Mouse (Mus musculus) spleen, postnatal 14 days (tissue): Measurements from ENCODE around the gene D430019H16Rik.

Experiments
- DNase-seq, 2 experiments: peaks; one replicate each; pipeline ENCODE4 v3.0.0; 2021 to 2022; ENCODE audit warnings: low spot score in 2 of 2

D430019H16Rik gene

GRCm38 (mm10) chr12:105453670-105454257 lies at the start of gene D430019H16Rik:
Gene D430019H16Rik, plus strand, starts transcription at chr12:105453856.
- DNase-seq: no peak

- DNase-seq: no peak
Observed at GRCm38 (mm10) chr12:105406008-105406407, 47.6 kb upstream of the D430019H16Rik start.

GRCm38 (mm10) chr12:105413909-105414308 lies 39.7 kb upstream of the D430019H16Rik start:
- no peak for DNase-seq

GRCm38 (mm10) chr12:105420476-105420875 lies 33.2 kb upstream of the D430019H16Rik start:
- DNase-seq: no peak

- DNase-seq: no peak
Observed at GRCm38 (mm10) chr12:105426541-105426940, 27.1 kb upstream of the D430019H16Rik start.

GRCm38 (mm10) chr12:105427039-105427757 lies 26.5 kb upstream of the D430019H16Rik start:
- DNase-seq: no peak

- no peak for DNase-seq
Observed at GRCm38 (mm10) chr12:105431872-105432271, 21.8 kb upstream of the D430019H16Rik start.

- DNase-seq: no peak
Observed at GRCm38 (mm10) chr12:105432807-105433206, 20.8 kb upstream of the D430019H16Rik start.

GRCm38 (mm10) chr12:105438259-105438658 lies 15.4 kb upstream of the D430019H16Rik start:
- DNase-seq: no peak

GRCm38 (mm10) chr12:105439976-105440375 lies 13.7 kb upstream of the D430019H16Rik start:
- DNase-seq: no peak

GRCm38 (mm10) chr12:105443569-105443968 lies 10.1 kb upstream of the D430019H16Rik start:
- DNase-seq: no peak

- no peak for DNase-seq
Observed at GRCm38 (mm10) chr12:105445767-105446166, 7.9 kb upstream of the D430019H16Rik start.

- no peak for DNase-seq
Observed at GRCm38 (mm10) chr12:105449239-105449638, 4.4 kb upstream of the D430019H16Rik start.

- no peak for DNase-seq
Observed at GRCm38 (mm10) chr12:105454258-105455062, 804 bp downstream of the D430019H16Rik start.

- DNase-seq: no peak
Observed at GRCm38 (mm10) chr12:105455063-105455559, 1.5 kb downstream of the D430019H16Rik start.

- DNase-seq: no peak
Observed at GRCm38 (mm10) chr12:105458791-105459190, 5.1 kb downstream of the D430019H16Rik start.

GRCm38 (mm10) chr12:105461066-105461465 lies 7.4 kb downstream of the D430019H16Rik start:
- no peak for DNase-seq

- DNase-seq: no peak
Observed at GRCm38 (mm10) chr12:105469026-105469425, 15.4 kb downstream of the D430019H16Rik start.

- DNase-seq: no peak
Observed at GRCm38 (mm10) chr12:105475230-105475911, 21.7 kb downstream of the D430019H16Rik start.

- peak in 1 of 2 experiments; percentile 24 for DNase-seq
Observed at GRCm38 (mm10) chr12:105476453-105476852, 22.8 kb downstream of the D430019H16Rik start.

GRCm38 (mm10) chr12:105476993-105477392 lies 23.3 kb downstream of the D430019H16Rik start:
- no peak for DNase-seq

- no peak for DNase-seq
Observed at GRCm38 (mm10) chr12:105483503-105483902, 29.8 kb downstream of the D430019H16Rik start.
